Mouse (Mus musculus) urinary bladder, postnatal 14 days (tissue): Measurements from ENCODE around the gene Shld1.

ENCODE experiments used
- DNase-seq: peaks from one replicate; pipeline ENCODE4 v3.0.0; 2021; ENCODE audit warnings: low spot score

Shld1 gene

DNA sequence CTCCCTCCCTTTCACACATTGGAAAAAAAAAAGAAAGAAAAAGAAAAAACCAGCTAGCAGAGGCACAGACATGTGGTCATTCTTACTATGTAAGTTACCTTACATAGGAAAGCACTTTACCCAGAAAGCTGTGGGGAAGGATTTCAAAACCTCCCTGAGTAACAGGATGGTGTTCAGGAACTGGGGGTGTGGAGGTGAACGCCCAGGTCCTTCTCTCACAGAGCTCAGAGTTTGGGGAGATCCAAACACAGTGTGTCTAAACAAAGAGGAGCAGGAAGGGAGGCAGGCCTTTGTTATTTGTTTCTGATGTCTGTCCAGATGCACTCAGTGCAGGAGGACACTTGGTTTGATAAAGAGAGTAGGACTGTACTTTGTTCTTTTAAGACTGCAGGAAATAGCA is 5.6 kb downstream of the Shld1 start:
- no peak for DNase-seq

DNA sequence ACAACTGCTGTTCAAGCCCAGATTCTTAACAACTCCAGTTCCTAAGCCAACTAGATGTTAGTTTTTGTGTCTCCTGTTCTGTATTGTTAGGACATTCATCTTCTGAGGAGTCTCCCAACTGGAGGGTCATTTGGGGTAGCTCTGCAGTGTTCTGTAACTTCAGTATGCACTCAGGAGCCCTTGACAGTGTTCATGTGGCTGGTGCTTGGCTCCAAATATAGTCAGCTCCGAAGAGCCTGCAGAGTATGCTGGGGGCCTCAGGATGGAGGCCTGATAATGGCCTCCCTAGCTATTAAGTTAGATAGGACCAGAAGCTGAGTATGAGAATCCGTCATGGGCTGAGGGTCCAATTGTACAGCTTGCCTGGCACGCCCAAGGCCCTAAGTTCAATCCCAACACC is 7.2 kb downstream of the Shld1 start:
- DNase-seq, result no peak

GRCm38 (mm10) chr2:132695358-132696093 is 8.8 kb downstream of the Shld1 start:
- no peak for DNase-seq

GRCm38 (mm10) chr2:132696519-132696918 is 9.8 kb downstream of the Shld1 start:
- DNase-seq, result no peak

DNA sequence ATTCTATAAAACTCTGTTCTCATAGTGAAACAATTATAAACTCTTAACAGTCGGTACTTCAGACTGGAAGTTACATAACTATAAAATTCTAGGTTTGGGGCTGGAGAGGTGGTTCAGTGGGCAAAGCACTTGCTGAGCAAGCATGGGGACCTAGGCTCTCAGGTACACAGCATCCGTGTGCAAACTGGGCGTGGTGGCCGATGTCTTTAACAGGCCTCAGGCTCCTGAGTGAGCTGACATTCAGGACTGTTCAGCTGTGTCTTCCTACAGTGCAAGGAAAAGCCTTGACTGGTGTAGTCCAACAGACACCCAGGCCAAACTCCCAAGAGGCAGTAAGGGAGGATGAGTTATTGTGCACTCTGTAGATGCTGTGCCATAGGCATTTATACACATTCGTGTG is 10.5 kb downstream of the Shld1 start:
- no peak for DNase-seq

DNA sequence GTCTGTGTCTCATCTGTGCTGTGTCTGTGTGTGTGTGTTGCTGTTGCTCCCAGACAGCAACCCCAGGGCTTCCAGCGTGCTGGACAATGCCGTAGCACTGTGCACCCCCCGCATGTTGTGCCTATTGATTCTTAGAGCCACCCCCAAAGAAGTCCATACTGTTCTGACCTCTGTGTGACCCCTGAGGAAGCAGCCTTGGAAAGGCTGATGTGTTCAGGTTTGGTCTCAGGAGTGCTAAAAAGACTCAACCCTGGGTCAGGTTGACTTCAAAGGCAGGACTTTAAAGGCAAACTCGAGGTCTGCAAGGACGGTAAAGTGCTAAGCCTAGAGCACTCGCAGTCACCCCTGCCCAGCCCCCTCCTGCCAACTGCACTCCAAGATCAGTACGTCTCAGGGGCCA is 11.0 kb downstream of the Shld1 start:
- DNase-seq, result no peak

DNA sequence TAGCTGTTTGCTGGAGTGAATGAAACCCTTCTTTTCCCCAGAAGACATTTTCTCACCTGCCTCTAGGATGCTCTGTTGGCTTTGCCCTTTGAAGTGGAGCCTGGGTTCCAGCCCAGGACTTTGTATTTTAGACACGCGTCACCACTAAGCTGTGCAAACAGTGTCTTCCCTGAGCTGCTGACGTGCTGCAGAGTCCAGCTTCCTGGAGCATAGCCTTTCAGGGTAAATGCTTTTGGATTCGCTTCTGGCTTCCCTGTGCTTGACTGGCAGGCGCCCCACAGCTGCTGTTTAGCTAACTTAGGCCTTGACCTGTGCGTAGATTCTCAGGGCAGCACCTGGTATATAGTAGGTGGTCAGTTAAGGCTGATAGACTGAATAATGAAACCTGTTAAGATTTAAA is 11.7 kb downstream of the Shld1 start:
- DNase-seq, result peak; percentile 13

DNA sequence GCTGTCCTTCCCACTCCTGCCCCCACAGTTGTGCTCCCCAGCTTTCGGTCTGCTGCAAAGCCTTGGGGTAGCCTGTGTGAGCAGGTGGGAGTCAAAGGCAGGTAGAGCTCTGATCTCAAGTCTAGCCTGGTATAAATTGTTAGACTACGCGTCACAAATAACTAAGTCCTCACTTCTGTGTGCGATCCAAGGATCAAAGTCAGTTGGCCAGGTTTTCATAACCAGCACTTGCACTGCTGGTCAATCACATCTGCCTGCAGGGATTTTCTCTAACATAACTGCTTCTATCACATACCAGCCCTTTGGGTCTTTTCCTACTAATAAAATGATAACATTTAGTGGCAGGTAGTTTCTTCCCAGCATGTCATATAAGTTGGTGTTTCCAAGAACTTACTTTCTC is 14.2 kb downstream of the Shld1 start:
- no peak for DNase-seq

DNA sequence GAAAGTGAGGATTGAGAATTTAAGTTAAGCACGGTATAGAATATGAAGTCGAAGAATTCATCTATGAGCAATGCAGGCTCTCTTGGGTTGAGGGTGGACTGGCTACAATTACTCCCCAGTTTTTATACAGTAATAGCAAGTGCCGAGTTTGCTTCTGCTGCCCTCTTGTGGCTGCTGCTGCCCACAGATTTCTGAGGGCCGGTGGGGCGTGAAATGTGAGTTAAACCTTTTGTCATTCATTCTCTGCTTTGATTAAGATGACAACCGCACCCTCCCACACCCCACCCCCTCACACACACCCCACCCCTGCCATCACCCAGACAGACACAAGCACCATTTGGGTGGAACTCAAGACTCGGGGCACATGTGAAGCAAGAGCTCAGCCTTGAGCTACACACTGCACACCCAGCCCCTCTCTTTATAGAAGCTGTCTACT is 14.7 kb downstream of the Shld1 start:
- DNase-seq, result peak; percentile 70

GRCm38 (mm10) chr2:132705251-132705992 is 18.7 kb downstream of the Shld1 start:
- no peak for DNase-seq

DNA sequence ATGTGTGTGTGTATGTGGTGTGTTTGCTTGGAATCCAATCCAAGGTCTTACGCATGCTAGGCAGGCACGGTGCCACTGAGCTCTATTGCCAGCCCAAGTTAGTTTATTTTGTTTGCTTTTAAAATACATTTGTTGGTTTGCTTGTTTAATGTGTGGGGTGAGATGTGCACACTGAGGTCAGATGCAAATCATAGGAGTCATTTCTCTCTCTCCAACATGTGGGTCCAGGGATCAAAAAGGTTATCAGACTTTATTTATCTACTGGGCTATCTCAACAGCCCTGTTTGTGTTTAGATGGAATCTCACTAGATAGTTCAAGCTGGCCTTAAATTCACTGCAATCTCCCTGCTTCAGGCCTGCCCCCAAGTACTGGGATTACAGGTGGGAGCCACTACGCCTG is 19.6 kb downstream of the Shld1 start:
- no peak for DNase-seq

- no peak for DNase-seq
Observed at GRCm38 (mm10) chr2:132710488-132710887, 23.8 kb downstream of the Shld1 start.

DNA sequence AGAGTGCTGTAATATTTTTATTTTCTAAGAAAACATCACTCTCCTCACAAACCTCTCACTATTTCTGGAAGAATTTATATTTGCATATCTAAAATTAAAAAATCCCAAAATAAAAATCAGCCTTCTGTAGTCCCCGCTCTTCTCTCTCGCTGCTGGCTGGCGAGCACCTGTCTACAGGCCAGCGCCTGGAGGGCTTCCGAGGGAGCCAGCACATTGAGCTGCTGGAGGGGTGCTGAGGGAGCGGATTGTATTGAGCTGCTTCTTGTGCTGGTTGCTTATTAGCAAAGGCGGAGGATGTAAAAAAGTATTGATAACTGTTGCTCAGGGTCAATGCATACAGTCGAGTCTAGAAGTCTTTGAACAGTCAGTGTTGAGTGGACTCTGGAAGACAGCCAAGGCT is 25.3 kb downstream of the Shld1 start:
- DNase-seq, result no peak

DNA sequence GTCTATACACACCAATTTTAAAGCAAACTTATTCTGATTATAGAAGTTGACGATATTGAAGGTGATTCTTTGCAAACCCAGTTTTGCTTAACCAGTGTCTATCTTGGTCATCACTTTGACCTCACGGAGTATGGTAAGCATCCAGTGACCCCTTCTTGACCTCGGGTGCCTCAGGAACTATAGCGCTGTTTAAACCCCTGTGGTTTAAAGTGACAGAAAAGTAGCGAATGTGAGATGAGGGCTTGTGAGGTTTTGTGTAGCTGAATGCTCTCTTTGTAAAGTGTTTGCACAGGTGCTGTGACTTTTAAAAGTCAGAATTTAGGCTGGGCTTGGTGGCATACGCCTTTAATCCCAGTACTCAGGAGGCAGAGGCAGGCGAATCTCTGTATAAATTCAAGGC is 27.8 kb downstream of the Shld1 start:
- no peak for DNase-seq

GRCm38 (mm10) chr2:132714946-132715345 is 28.2 kb downstream of the Shld1 start:
- DNase-seq, result no peak

DNA sequence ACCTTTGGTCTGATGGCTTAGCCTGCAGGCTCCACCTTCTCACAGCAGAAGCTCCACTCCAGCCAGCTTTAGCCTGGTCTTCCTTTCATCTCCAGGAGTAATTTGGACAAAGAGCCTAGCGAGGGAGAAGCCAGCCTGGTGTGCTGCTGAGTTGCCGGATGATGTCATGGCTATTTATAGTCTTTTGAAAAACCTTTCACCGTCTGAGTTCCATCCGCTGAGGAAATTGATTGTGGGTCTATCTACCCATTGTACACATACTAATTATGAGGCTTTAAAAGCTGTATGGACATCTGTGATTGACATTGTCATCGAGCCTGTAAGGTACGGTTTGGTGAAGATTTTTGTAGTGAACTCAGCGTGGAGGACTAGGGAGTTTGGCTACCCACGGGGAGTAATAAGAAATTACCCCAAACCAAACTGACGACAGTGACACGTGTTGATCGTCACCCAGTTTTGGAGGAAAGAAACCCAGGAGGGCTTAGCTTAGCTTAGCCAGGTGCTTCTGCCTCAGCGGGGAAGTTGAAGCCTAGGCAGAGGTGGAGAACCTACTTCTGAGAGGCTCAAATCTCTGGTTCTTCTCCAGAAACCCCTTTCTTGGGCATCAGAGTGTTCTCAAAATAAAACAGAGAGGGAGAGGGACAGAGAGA is 28.8 kb downstream of the Shld1 start:
- no peak for DNase-seq

DNA sequence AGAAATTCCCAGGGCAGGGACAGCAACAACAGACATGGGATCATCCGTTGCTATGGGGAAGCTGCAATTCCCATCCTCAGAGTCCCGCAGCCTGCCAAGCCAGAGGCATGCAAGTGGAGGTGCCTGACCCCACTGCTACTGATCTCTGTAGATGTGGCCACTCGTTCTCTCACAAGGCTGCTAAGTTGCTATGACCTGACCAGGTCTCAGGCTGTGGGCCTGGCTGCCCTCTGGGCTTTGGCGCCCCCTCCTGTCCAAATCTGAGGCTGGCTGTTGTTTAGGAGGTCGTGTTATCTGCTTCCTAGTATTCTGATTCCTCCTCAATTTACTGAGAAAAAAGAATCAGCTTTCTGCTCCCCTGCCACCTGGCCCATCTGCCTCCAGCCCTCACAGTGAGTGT is 29.4 kb downstream of the Shld1 start:
- peak; percentile 38 for DNase-seq

DNA sequence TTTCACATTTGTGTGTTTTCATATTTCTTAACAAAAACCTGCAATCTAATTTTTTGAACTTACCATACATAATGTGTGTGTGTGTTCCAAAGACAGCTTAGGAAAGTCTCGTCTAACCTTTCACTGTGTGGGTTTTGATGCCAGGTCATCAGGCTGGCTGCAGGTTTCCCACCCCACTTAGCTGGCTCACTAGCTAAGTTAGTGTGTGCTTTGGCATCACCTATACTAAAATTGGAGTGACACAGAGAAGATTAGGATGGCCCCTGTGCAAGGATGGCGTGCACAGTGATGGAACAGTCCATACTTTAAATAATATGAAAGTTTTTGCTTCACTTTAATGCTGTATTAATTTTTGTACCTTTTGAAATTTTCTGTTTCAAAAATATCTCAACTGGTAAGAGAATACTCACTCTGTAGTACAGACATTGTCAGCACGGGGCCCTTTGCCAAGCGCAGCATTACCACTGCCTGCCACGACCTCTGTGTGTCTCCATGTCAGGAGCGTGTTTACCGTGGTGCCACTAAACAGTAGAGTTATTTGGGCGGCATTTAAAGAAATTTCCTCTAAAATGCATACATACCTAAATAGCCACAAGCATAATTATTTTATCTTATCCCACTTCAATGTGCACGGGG is 30.3 kb downstream of the Shld1 start:
- DNase-seq, result no peak

GRCm38 (mm10) chr2:132717537-132717912 is 30.8 kb downstream of the Shld1 start:
- no peak for DNase-seq

- no peak for DNase-seq
Observed at GRCm38 (mm10) chr2:132720921-132721566, 34.3 kb downstream of the Shld1 start.

- DNase-seq, result no peak
Observed at GRCm38 (mm10) chr2:132721844-132722243, 35.1 kb downstream of the Shld1 start.

DNA sequence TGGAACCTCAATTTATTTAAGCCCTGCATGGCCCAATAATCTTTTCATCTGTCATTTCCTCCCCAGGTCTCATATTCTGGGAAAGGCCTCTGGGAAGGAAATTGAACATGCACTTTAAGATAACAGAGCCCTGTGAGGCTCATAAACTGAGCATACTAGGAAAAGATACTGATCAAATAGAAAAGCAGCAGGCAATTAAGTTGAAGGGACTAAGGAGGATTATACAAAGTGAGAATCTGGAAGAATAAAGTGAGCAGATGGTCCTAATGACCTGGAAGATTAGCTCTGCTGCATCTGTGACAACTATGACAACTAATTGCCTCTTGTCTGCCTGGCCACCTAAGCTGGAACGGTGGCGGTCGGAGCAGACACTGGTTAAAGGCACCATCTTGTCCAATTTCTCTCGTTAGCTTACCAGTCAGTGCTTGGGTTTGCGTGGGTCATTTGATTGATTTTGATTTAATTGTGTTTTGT is 37.3 kb downstream of the Shld1 start:
- DNase-seq, result no peak
